In genomic region chr17:48776502-48776902, GRCm38 (mm10) we compare ENCODE assay signal across 16 mouse cellular contexts.
DNase-seq lines count a peak whose midpoint lies in the region; ATAC-seq and TF ChIP-seq lines count a peak whose summit lies in the region.
"Had no signal": no experiment of that assay in that cellular context is flagged by ENCODE, and none has a peak within 500 bp of the region (broad histone marks: within the 10 kb centered on the region; RNA-seq: fewer than 3 reads in every experiment).

No protein-coding gene starts in this region.

- peak; percentile 36; the same call in 1 of the 2 replicates for ATAC-seq in embryonic facial prominence, embryonic 12.5 days (ENCODE audit: insufficient number of reproducible peaks, insufficient read depth, low FRiP score, low TSS enrichment)
- ATAC-seq in midbrain, embryonic 12.5 days (ENCODE audit: low FRiP score, low read depth): peak; percentile 60

- intact Hi-C loops in heart, adult 2 months (cut with DNase I): no loop called here
- intact Hi-C loops in heart, postnatal 25 days (cut with DNase I): no loop called here

- TF ChIP-seq POLR2A in heart, adult 2 months (IDR thresholded peaks at IDR 0.05; ENCODE audit: insufficient read depth, low read depth, low read length): no peak

- WGBS in embryonic facial prominence, embryonic 12.5 days: 15% methylated on average over 2 of the region's 2 CpGs
- WGBS in hindbrain, embryonic 10.5 days: 7% methylated on average over 2 of the region's 2 CpGs
- WGBS in midbrain, embryonic 12.5 days: 11% methylated on average over 2 of the region's 2 CpGs
- WGBS in heart, adult 2 months: 29% methylated on average over 2 of the region's 2 CpGs

- peak overlapping the region; percentile 52 for H3K27ac ChIP-seq in embryonic facial prominence, embryonic 12.5 days
- peak overlapping the region; percentile 83 for H3K27ac ChIP-seq in hindbrain, embryonic 10.5 days
- peak overlapping the region; percentile 69 for H3K27ac ChIP-seq in midbrain, embryonic 12.5 days (replicated peaks)
- H3K27ac ChIP-seq in heart, adult 2 months: no peak overlapping the region
- H3K27ac ChIP-seq: liver, embryonic 13.5 days had no signal

- H3K4me3 ChIP-seq in embryonic facial prominence, embryonic 12.5 days: no peak overlapping the region
- no peak overlapping the region for H3K4me3 ChIP-seq in hindbrain, embryonic 10.5 days
- H3K4me3 ChIP-seq in midbrain, embryonic 12.5 days: no peak overlapping the region
- H3K4me3 ChIP-seq in heart, adult 2 months: no peak overlapping the region
- H3K4me3 ChIP-seq: liver, embryonic 13.5 days had no signal

- no peak overlapping the region for H3K9ac ChIP-seq in embryonic facial prominence, embryonic 12.5 days
- 0 out of 2 replicates have a peak overlapping the region, but pooled peaks have one; percentile 28 for H3K9ac ChIP-seq in midbrain, embryonic 12.5 days (replicated peaks)
- no peak overlapping the region for H3K9ac ChIP-seq in heart, adult 2 months (ENCODE audit: low read depth, low read length)
- H3K9ac ChIP-seq: liver, embryonic 13.5 days had no signal

- H3K4me1 ChIP-seq in embryonic facial prominence, embryonic 12.5 days: peaks cover 26% of the 10 kb centered on the region
- peaks cover 63% of the 10 kb centered on the region for H3K4me1 ChIP-seq in hindbrain, embryonic 10.5 days (replicated peaks)
- peaks cover 47% of the 10 kb centered on the region for H3K4me1 ChIP-seq in midbrain, embryonic 12.5 days
- H3K4me1 ChIP-seq in heart, adult 2 months (ENCODE audit: control insufficient read depth, insufficient read depth, low read length): no peaks in the 10 kb centered on the region
- H3K4me1 ChIP-seq: liver, embryonic 13.5 days had no signal

- no peak overlapping the region for H3K4me2 ChIP-seq in embryonic facial prominence, embryonic 12.5 days (replicated peaks)
- H3K4me2 ChIP-seq in midbrain, embryonic 12.5 days (replicated peaks): no peak overlapping the region
- H3K4me2 ChIP-seq: liver, embryonic 13.5 days had no signal

- TF ChIP-seq CTCF in heart, adult 2 months (IDR thresholded peaks at IDR 0.05): no peak

- H3K9me3 ChIP-seq in embryonic facial prominence, embryonic 12.5 days: no peaks in the 10 kb centered on the region
- no peaks in the 10 kb centered on the region for H3K9me3 ChIP-seq in hindbrain, embryonic 10.5 days
- no peaks in the 10 kb centered on the region for H3K9me3 ChIP-seq in midbrain, embryonic 12.5 days
- H3K9me3 ChIP-seq: liver, embryonic 13.5 days had no signal

- peak; percentile 41 for DNase-seq in brain, adult 2 months (ENCODE audit: low read depth, low spot score)
- peak; percentile 49 for DNase-seq in hindbrain, embryonic 10.5 days (ENCODE audit: low spot score)
- no peak for DNase-seq in ovary, postnatal 36 days (ENCODE audit: low spot score)
- no peak for DNase-seq in heart, adult 2 months
- no peak for DNase-seq in spleen, postnatal 14 days (ENCODE audit: low spot score in 2 of 2)
- no peak for DNase-seq in heart, postnatal 25 days (ENCODE audit: low spot score)
- DNase-seq: adrenal gland, postnatal 14 days; cerebellum, adult 11 months; heart, postnatal 10 days; kidney, adult 2 months; liver, embryonic 13.5 days; lung, postnatal 36 days; right cerebral cortex, adult 18-20 months; thymus, adult 2 months had no signal

- TF ChIP-seq EP300 in heart, adult 2 months (IDR thresholded peaks at IDR 0.05; ENCODE audit: insufficient read depth, low read depth, low read length): no peak

- H3K27me3 ChIP-seq in embryonic facial prominence, embryonic 12.5 days: no peaks in the 10 kb centered on the region
- H3K27me3 ChIP-seq in hindbrain, embryonic 10.5 days (ENCODE audit: insufficient read depth, poor library complexity, severe bottlenecking): peaks cover 22% of the 10 kb centered on the region
- H3K27me3 ChIP-seq in midbrain, embryonic 12.5 days: peaks cover 9% of the 10 kb centered on the region
- no peaks in the 10 kb centered on the region for H3K27me3 ChIP-seq in heart, adult 2 months (ENCODE audit: control insufficient read depth, insufficient read depth, low read length)
- H3K27me3 ChIP-seq: liver, embryonic 13.5 days had no signal

- no peaks in the 10 kb centered on the region for H3K79me2 ChIP-seq in heart, adult 2 months (replicated peaks; ENCODE audit: control insufficient read depth, insufficient read depth, low read length)

- H3K36me3 ChIP-seq in embryonic facial prominence, embryonic 12.5 days: no peaks in the 10 kb centered on the region
- no peaks in the 10 kb centered on the region for H3K36me3 ChIP-seq in hindbrain, embryonic 10.5 days
- H3K36me3 ChIP-seq in midbrain, embryonic 12.5 days: no peaks in the 10 kb centered on the region
- no peaks in the 10 kb centered on the region for H3K36me3 ChIP-seq in heart, adult 2 months (ENCODE audit: control insufficient read depth, insufficient read depth, low read length)
- H3K36me3 ChIP-seq: liver, embryonic 13.5 days had no signal

Comparison
In these comparisons a context has a peak if more than half of its experiments do, and no peak if none do; other contexts are left out.
1. DNase-seq: peak in brain, adult 2 months (single experiment) and hindbrain, embryonic 10.5 days (single experiment); none in ovary, postnatal 36 days (single experiment), heart, adult 2 months (0 of 2), spleen, postnatal 14 days (0 of 2) and heart, postnatal 25 days (single experiment).